Mouse (Mus musculus) heart, postnatal 36 days (tissue): ENCODE measurements around the gene Cfap97d1. TPM values are rescaled to one million over a fixed set of nuclear protein-coding genes. Genes with fewer than 3 reads are reported as not detected.
"Not testable (repeated sequence)": the region's sequence is repeated elsewhere in the genome, so short reads cannot be mapped to it uniquely, and the experiment has no call there.

Source experiments
- DNase-seq, 2 experiments: peaks; one replicate each; pipeline ENCODE4 v3.0.0; 2021 to 2022
- intact Hi-C: fragments of 180-260 bp; cut with DNase I; formaldehyde crosslinking; loops from one replicate; pipeline ENCODE4 v1.15.1; 2025
- total RNA-seq, 2 experiments: library from RNA; stranded (reverse); gene quantifications; 2 replicates each; pipeline ENCODE4 v1.2.3; 2021

Gene Cfap97d1
- total RNA-seq, 2 experiments from 2014 or later: not detected

GRCm38 (mm10) chr11:101972097-101972496 lies 12.0 kb upstream of the Cfap97d1 start:
- DNase-seq: no peak
- intact Hi-C loops: no loop called here

- no peak for DNase-seq
- intact Hi-C loops: no loop called here
Observed at GRCm38 (mm10) chr11:101972651-101973050, 11.4 kb upstream of the Cfap97d1 start.

GRCm38 (mm10) chr11:101973496-101973895 lies 10.6 kb upstream of the Cfap97d1 start:
- no peak for DNase-seq
- intact Hi-C loops: no loop called here

GRCm38 (mm10) chr11:101974181-101974580 lies 9.9 kb upstream of the Cfap97d1 start:
- DNase-seq: no peak
- intact Hi-C loops: no loop called here

GRCm38 (mm10) chr11:101974923-101975322 lies 9.2 kb upstream of the Cfap97d1 start:
- intact Hi-C loops: no loop called here
- DNase-seq: peak; percentile 41 to 49

- intact Hi-C loops: no loop called here
- DNase-seq: no peak
Observed at GRCm38 (mm10) chr11:101976949-101977348, 7.1 kb upstream of the Cfap97d1 start.

GRCm38 (mm10) chr11:101979140-101979539 lies 4.9 kb upstream of the Cfap97d1 start:
- intact Hi-C loops: no loop called here
- no peak for DNase-seq

- intact Hi-C loops: loop anchor here (5.0 kb wide), 1 partner anchor 237 kb away; no protein-coding TSS in a partner anchor
- no peak for DNase-seq
Observed at GRCm38 (mm10) chr11:101980603-101981157, 3.4 kb upstream of the Cfap97d1 start.

- peak; percentile 25 to 34 for DNase-seq
Observed at GRCm38 (mm10) chr11:101981850-101982249, 2.2 kb upstream of the Cfap97d1 start.

GRCm38 (mm10) chr11:101982981-101983411 lies 1.1 kb upstream of the Cfap97d1 start:
- peak; percentile 49 to 52 for DNase-seq
- intact Hi-C loops: loop anchor here (5.0 kb wide), 1 partner anchor 234 kb away; no protein-coding TSS in a partner anchor

More at GRCm38 (mm10) chr11:101981850-101982249, 2.2 kb upstream of the Cfap97d1 start:
- intact Hi-C loops: loop anchor here (5.0 kb wide), 1 partner anchor 235 kb away; no protein-coding TSS in a partner anchor

- intact Hi-C loops: loop anchor here (5.0 kb wide), 1 partner anchor 234 kb away; no protein-coding TSS in a partner anchor
- peak in 1 of 2 experiments; percentile 47 for DNase-seq
Observed at GRCm38 (mm10) chr11:101983431-101983921, 603 bp upstream of the Cfap97d1 start.

GRCm38 (mm10) chr11:101985450-101985849 lies 1.4 kb downstream of the Cfap97d1 start:
- intact Hi-C loops: loop anchor here (2.0 kb wide), 1 partner anchor 67 kb away; no protein-coding TSS in a partner anchor
- not testable (repeated sequence) for DNase-seq

GRCm38 (mm10) chr11:101985990-101986389 lies 1.9 kb downstream of the Cfap97d1 start:
- intact Hi-C loops: loop anchor here (1.0 to 2.0 kb wide), 3 partner anchors 54 to 153 kb away; no protein-coding TSS in a partner anchor
- DNase-seq: peak; percentile 90 to 92

- intact Hi-C loops: loop anchor here (1.0 to 2.0 kb wide), 2 partner anchors 53 to 152 kb away; no protein-coding TSS in a partner anchor
- no peak for DNase-seq
Observed at GRCm38 (mm10) chr11:101986913-101987312, 2.8 kb downstream of the Cfap97d1 start, which contains the start of gene Dusp3. Gene Dusp3 (minus strand): TSS chr11:101987013.

- DNase-seq: no peak
- intact Hi-C loops: no loop called here
Observed at GRCm38 (mm10) chr11:101990244-101990643, 6.2 kb downstream of the Cfap97d1 start.

GRCm38 (mm10) chr11:101991813-101992212 lies 7.7 kb downstream of the Cfap97d1 start:
- DNase-seq: no peak
- intact Hi-C loops: no loop called here

- DNase-seq: no peak
- intact Hi-C loops: no loop called here
Observed at GRCm38 (mm10) chr11:101992411-101992810, 8.3 kb downstream of the Cfap97d1 start.

GRCm38 (mm10) chr11:101994100-101994499 lies 10.0 kb downstream of the Cfap97d1 start:
- no peak for DNase-seq
- intact Hi-C loops: no loop called here

- intact Hi-C loops: no loop called here
Observed at GRCm38 (mm10) chr11:101995938-101996337, 11.9 kb downstream of the Cfap97d1 start.

GRCm38 (mm10) chr11:101998258-101998657 lies 14.2 kb downstream of the Cfap97d1 start:
- intact Hi-C loops: no loop called here
- peak; percentile 31 to 32 for DNase-seq

More at GRCm38 (mm10) chr11:101995938-101996337, 11.9 kb downstream of the Cfap97d1 start:
- no peak for DNase-seq

- intact Hi-C loops: no loop called here
- no peak for DNase-seq
Observed at GRCm38 (mm10) chr11:101999466-101999865, 15.4 kb downstream of the Cfap97d1 start.

- no peak for DNase-seq
- intact Hi-C loops: no loop called here
Observed at GRCm38 (mm10) chr11:102004251-102004650, 20.2 kb downstream of the Cfap97d1 start.
